Mouse (Mus musculus): Measurements from ENCODE around the gene Esrrg. TPM values are rescaled to one million over a fixed set of nuclear protein-coding genes. Genes with fewer than 3 reads are reported as not detected.

Esrrg gene
- 0.44 TPM in 1 of 2 replicates, not detected in the other for polyA plus RNA-seq (2012; ENCODE audit: insufficient read depth, low replicate concordance)

DNA sequence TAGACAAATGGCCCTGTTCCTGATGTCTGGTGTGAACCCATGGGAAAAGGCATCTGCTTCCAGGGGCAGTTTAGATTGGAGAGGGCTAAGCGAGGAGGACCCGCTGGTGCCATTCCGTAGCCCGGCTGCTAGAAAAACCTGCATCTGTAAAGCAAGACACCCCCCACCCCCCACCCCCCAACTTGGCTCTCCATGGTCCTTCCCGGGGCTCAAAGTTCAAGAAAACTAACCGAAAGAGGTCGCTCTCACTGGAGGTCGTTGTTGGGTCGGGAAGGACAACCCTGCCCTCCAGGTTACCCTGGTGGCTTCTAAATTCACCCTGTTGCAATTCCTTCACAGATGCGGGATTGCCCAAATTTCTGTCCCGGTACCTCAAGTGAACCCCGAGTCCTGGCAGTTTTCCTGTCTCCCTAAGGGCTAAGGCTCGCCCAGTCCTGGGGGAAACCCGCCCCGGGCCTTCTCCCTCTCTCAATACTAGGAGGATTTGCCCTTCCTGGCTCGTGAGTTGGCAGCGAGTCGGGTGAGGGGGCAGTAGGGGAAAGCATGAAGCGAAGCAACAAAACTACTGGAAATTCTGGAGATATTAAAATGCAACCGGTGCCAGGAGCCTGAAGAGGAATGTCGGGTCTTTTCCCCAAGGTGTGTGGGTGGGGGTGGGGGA lies at the start of gene Esrrg:
Gene Esrrg, plus strand, starts transcription at position 531 of the 661 bp plus-strand sequence.
- Histone ChIP-seq H3K9me3 (peaks cover 35% of the 10 kb centered on the region), H3K27me3 (replicated peaks) (peaks cover 80% of the 10 kb centered on the region), H3K4me1 (peaks cover 5% of the 10 kb centered on the region; the same call in 1 of the 2 replicates), H3K4me3 (replicated peaks) (no peak within 1 kb of the TSS), H3K36me3 (replicated peaks; ENCODE audit: low read length) (no peaks in the 10 kb centered on the region)
- TF ChIP-seq FLI1 (IDR thresholded peaks at IDR 0.05; ENCODE audit: low read length): no peak
- TF ChIP-seq GATA1 (IDR thresholded peaks at IDR 0.05; ENCODE audit: borderline replicate concordance, low read length): no peak

GRCm38 (mm10) chr1:187583982-187584381 lies 24.6 kb upstream of the Esrrg start:
- Histone ChIP-seq H3K27me3 (replicated peaks) (no peaks in the 10 kb centered on the region), H3K36me3 (replicated peaks; ENCODE audit: low read length) (no peaks in the 10 kb centered on the region), H3K4me1 (no peaks in the 10 kb centered on the region), H3K4me3 (replicated peaks) (no peak overlapping the region), H3K9me3 (peaks cover 29% of the 10 kb centered on the region)
- TF ChIP-seq GATA1 (IDR thresholded peaks at IDR 0.05; ENCODE audit: borderline replicate concordance, low read length) (no peak), FLI1 (IDR thresholded peaks at IDR 0.05; ENCODE audit: low read length) (no peak)

DNA sequence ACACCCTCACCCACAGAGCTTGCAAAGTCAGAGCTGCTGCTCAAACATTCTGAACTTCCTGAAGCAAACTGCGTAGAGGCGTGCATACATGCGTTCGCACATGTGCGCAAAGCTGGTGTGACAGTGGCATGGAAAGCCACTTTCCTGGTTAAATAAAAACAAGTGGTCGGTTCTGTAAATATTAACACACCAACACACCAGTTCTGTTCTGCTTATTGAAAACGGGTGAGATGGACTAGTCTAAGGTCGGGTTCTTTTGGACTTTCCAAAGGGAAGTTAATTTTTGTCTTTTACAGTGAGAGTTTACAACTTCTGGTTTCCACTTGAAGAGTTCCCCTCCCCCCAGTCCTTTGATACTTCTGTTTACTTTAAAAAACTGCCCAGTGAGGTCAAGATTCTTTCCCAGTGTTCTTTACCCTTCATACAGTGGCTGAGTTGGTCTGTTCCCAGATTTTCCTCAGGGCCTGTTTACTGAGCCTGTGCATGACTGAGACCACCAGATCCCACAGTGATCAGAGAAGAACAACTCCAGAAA lies 22.0 kb upstream of the Esrrg start:
- Histone ChIP-seq H3K27me3 (replicated peaks) (no peaks in the 10 kb centered on the region), H3K9me3 (peaks cover 21% of the 10 kb centered on the region), H3K36me3 (replicated peaks; ENCODE audit: low read length) (no peaks in the 10 kb centered on the region), H3K4me3 (replicated peaks) (no peak overlapping the region), H3K4me1 (no peaks in the 10 kb centered on the region)
- no peak for TF ChIP-seq GATA1 (IDR thresholded peaks at IDR 0.05; ENCODE audit: borderline replicate concordance, low read length)
- no peak for TF ChIP-seq FLI1 (IDR thresholded peaks at IDR 0.05; ENCODE audit: low read length)

DNA sequence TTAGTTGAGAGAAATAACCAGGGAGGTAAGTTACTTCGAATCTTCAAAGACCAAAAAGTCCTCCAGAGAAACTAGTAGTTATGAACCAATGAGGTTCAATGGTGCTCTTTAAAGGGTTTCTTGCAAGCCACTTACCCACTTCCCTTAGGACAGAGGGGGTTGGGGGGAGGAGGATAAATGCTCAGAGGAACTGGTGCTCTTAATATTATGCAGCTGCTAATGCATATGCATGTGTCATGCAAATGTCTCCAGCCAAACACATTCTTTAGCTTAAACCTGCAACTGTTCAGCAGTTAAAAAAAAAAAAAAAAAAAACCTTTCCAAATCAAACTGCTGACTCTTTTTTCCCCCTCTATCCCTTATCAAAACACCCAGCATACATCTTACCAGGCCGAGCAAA lies 5.6 kb upstream of the Esrrg start:
- Histone ChIP-seq H3K9me3 (peaks cover 55% of the 10 kb centered on the region), H3K27me3 (replicated peaks) (peaks cover 45% of the 10 kb centered on the region), H3K4me1 (no peaks in the 10 kb centered on the region), H3K36me3 (replicated peaks; ENCODE audit: low read length) (no peaks in the 10 kb centered on the region), H3K4me3 (replicated peaks) (no peak overlapping the region)
- no peak for TF ChIP-seq GATA1 (IDR thresholded peaks at IDR 0.05; ENCODE audit: borderline replicate concordance, low read length)
- no peak for TF ChIP-seq FLI1 (IDR thresholded peaks at IDR 0.05; ENCODE audit: low read length)

GRCm38 (mm10) chr1:187604063-187604484 lies 4.5 kb upstream of the Esrrg start:
- TF ChIP-seq FLI1 (IDR thresholded peaks at IDR 0.05; ENCODE audit: low read length): no peak
- no peak for TF ChIP-seq GATA1 (IDR thresholded peaks at IDR 0.05; ENCODE audit: borderline replicate concordance, low read length)
- Histone ChIP-seq H3K36me3 (replicated peaks; ENCODE audit: low read length) (no peaks in the 10 kb centered on the region), H3K4me1 (peaks cover 3% of the 10 kb centered on the region; the same call in 1 of the 2 replicates), H3K27me3 (replicated peaks) (peaks cover 56% of the 10 kb centered on the region), H3K4me3 (replicated peaks) (no peak overlapping the region), H3K9me3 (peaks cover 46% of the 10 kb centered on the region)

GRCm38 (mm10) chr1:187604691-187605310 lies 3.8 kb upstream of the Esrrg start:
- Histone ChIP-seq H3K9me3 (peaks cover 40% of the 10 kb centered on the region), H3K4me1 (peaks cover 5% of the 10 kb centered on the region; the same call in 1 of the 2 replicates), H3K4me3 (replicated peaks) (no peak overlapping the region), H3K27me3 (replicated peaks) (peaks cover 63% of the 10 kb centered on the region), H3K36me3 (replicated peaks; ENCODE audit: low read length) (no peaks in the 10 kb centered on the region)
- TF ChIP-seq FLI1 (IDR thresholded peaks at IDR 0.05; ENCODE audit: low read length) (no peak), GATA1 (IDR thresholded peaks at IDR 0.05; ENCODE audit: borderline replicate concordance, low read length) (no peak)

DNA sequence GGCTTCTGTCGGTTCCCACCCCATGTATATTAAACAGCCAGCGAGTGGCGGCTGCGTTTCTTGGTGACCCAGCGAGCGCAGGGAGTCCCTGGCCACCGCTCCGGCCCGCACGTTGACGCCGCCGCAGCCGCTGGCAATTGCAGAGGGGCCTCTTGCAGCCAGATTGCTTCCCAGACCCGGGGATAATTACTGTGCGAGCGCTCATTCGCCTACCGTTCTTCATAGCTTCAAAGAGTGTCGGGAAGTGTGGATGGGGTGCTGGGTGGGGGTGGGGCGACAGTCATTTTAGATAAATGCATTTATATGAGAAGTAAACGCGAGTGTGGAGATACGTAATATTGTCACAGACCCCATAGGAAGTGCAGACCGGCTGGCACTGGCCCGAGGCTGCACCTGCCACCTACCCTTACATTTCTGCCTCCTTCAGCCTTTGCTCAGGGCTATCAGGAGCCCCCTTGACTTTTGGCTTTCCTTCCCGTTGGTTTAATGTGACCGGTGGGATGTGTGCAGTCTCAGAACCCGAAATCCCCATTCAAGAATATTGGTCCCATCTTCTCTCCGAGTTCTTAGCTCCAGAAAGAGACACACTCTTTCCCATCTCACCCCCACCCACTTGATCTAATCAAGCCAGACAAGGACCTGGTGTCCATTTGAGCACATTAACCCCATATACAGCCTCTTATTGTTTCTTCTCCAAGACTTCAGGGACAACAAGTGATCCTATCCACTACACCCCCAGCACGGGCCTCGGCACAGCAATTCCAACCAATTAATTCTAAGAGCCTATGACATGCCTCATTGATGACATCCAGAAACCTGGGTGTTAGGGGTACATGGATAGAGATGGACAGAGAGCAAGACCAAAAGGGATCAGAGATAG lies 3.0 kb upstream of the Esrrg start:
- peaks cover 44% of the 10 kb centered on the region for H3K9me3 ChIP-seq
- H3K27me3 ChIP-seq (replicated peaks): peaks cover 71% of the 10 kb centered on the region
- peaks cover 5% of the 10 kb centered on the region; the same call in 1 of the 2 replicates for H3K4me1 ChIP-seq
- H3K36me3 ChIP-seq (replicated peaks; ENCODE audit: low read length): no peaks in the 10 kb centered on the region
- TF ChIP-seq FLI1 (IDR thresholded peaks at IDR 0.05; ENCODE audit: low read length): no peak
- TF ChIP-seq GATA1 (IDR thresholded peaks at IDR 0.05; ENCODE audit: borderline replicate concordance, low read length): no peak
- no peak overlapping the region for H3K4me3 ChIP-seq (replicated peaks)

DNA sequence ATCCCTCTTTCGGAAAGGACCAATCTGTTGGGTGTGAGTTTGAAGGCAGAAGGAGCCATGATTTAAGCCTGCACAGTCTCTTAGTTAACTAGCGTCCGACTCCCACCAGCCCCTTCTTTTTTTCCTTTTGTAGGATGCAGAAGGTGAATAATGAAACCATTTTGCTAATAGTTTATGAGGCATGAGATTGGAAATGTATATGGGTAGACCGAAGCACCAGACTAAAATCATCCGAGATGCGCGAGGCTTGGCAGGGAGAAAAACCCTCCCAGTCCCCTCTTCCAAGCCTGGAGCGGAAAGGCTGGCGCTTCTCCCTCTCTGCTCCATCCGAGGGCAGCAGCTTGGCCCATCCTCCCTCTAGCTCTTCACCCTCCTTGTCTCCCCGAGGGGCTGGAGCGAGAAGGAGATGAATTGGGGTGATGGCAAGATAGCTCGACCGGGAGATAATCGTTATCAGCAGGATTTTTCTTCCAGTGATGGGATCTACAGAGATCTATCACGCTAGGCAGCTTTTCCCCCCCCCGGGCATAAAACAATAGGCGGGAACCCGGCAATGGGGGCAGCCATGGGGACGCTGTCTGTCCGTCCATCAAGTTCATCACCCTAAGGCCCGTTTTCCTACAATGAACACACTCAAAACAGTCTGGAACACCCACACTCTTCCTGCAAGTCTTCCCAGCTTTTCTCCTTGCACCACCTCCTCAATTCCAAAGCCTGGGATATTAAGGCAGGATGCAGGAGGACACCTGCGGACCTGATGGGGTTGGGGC lies 2.1 kb upstream of the Esrrg start:
- Histone ChIP-seq H3K4me1 (peaks cover 5% of the 10 kb centered on the region; the same call in 1 of the 2 replicates), H3K4me3 (replicated peaks) (no peak overlapping the region), H3K27me3 (replicated peaks) (peaks cover 78% of the 10 kb centered on the region), H3K36me3 (replicated peaks; ENCODE audit: low read length) (no peaks in the 10 kb centered on the region), H3K9me3 (peaks cover 37% of the 10 kb centered on the region)
- no peak for TF ChIP-seq GATA1 (IDR thresholded peaks at IDR 0.05; ENCODE audit: borderline replicate concordance, low read length)
- no peak for TF ChIP-seq FLI1 (IDR thresholded peaks at IDR 0.05; ENCODE audit: low read length)

Data from megakaryocyte, embryonic 14.5 days (primary cell).